Mouse (Mus musculus) bone marrow, adult 2 months (tissue): ENCODE measurements around the gene Kat7. TPM values are rescaled to one million over a fixed set of nuclear protein-coding genes. Genes with fewer than 3 reads are reported as not detected.

ENCODE experiments used
- H3K27ac ChIP-seq: fragments of 200-500 bp; 2 replicates; pipeline ENCODE4 v1.5.1; 2012; ENCODE audit warnings: low read depth, mild to moderate bottlenecking, control low read depth, inconsistent platforms, low read length; ENCODE audit not compliant: control insufficient read depth, poor library complexity, insufficient read depth
- H3K4me1 ChIP-seq: fragments of 200-500 bp; 2 replicates; pipeline ENCODE4 v1.6.1; 2011; ENCODE audit warnings: low read length; ENCODE audit not compliant: control insufficient read depth, insufficient read depth
- H3K4me3 ChIP-seq: fragments of 200-500 bp; replicated peaks from 2 replicates; pipeline ENCODE3; 2011; ENCODE audit warnings: mild to moderate bottlenecking, low read depth, low read length, control low read depth; ENCODE audit not compliant: control insufficient read depth
- CTCF ChIP-seq: fragments of 200-500 bp; IDR thresholded peaks from 2 replicates; pipeline ENCODE4 v1.5.1; 2011; ENCODE audit warnings: low read length, control low read depth; ENCODE audit not compliant: control insufficient read depth, insufficient read depth
- POLR2A ChIP-seq: fragments of 200-500 bp; IDR thresholded peaks from 2 replicates; pipeline ENCODE4 v1.6.1; 2011; ENCODE audit warnings: low read depth, mild to moderate bottlenecking, control low read depth, low read length, borderline replicate concordance; ENCODE audit not compliant: control insufficient read depth
- WGBS: fragments of 180-500 bp; shearing (Covaris S2); methylation state at CpG from one replicate; pipeline ENCODE4 v1.1.7; 2018; 5-methylcytosine and 5-hydroxymethylcytosine counted together
- polyA plus RNA-seq: library from polyadenylated mRNA; stranded (reverse); fragments of >200 nt; gene quantifications from 2 replicates; pipeline ENCODE4 v1.2.4, GENCODE M21; 2011; ENCODE audit warnings: low replicate concordance; ENCODE audit not compliant: missing spikeins, insufficient read depth, insufficient read length

Kat7 gene
- polyA plus RNA-seq, 1 experiment, result 39.0 TPM

GRCm38 (mm10) chr11:95282331-95282730 lies 27.7 kb downstream of the Kat7 start:
- Histone ChIP-seq H3K4me1 (no peaks in the 10 kb centered on the region), H3K4me3 (no peak overlapping the region), H3K27ac (no peak overlapping the region)
- WGBS, result 93% methylated on average over 5 of the region's 5 CpGs
- TF ChIP-seq CTCF (no peak), POLR2A (no peak)

- Histone ChIP-seq H3K27ac (no peak overlapping the region), H3K4me1 (no peaks in the 10 kb centered on the region), H3K4me3 (no peak overlapping the region)
- TF ChIP-seq CTCF (no peak), POLR2A (no peak)
- 86% methylated on average over 4 of the region's 4 CpGs for WGBS
Observed at GRCm38 (mm10) chr11:95279061-95279659, 30.9 kb downstream of the Kat7 start.

GRCm38 (mm10) chr11:95276056-95276455 lies 34.0 kb downstream of the Kat7 start:
- 80% methylated on average over 6 of the region's 6 CpGs for WGBS
- Histone ChIP-seq H3K27ac (no peak overlapping the region), H3K4me1 (no peaks in the 10 kb centered on the region), H3K4me3 (no peak overlapping the region)
- TF ChIP-seq CTCF (no peak), POLR2A (no peak)

GRCm38 (mm10) chr11:95274613-95275012 lies 35.4 kb downstream of the Kat7 start:
- 37% methylated on average over 3 of the region's 3 CpGs for WGBS
- Histone ChIP-seq H3K27ac (no peak overlapping the region), H3K4me1 (no peaks in the 10 kb centered on the region), H3K4me3 (no peak overlapping the region)
- no peak for TF ChIP-seq CTCF
- TF ChIP-seq POLR2A, result no peak

- H3K27ac ChIP-seq, result no peak overlapping the region
- no peaks in the 10 kb centered on the region for H3K4me1 ChIP-seq
- WGBS, result 84% methylated on average over 5 of the region's 5 CpGs
- no peak for TF ChIP-seq POLR2A
- TF ChIP-seq CTCF, result no peak
- no peak overlapping the region for H3K4me3 ChIP-seq
Observed at GRCm38 (mm10) chr11:95273661-95274060, 36.4 kb downstream of the Kat7 start.

GRCm38 (mm10) chr11:95266540-95267245 lies 43.4 kb downstream of the Kat7 start:
- no peaks in the 10 kb centered on the region; the same call in 1 of the 2 replicates for H3K4me1 ChIP-seq
- no peak overlapping the region for H3K27ac ChIP-seq
- WGBS, result 82% methylated on average over 6 of the region's 6 CpGs
- TF ChIP-seq CTCF (no peak), POLR2A (no peak)
- no peak overlapping the region for H3K4me3 ChIP-seq

- 82% methylated on average over 4 of the region's 4 CpGs for WGBS
- peaks cover 8% of the 10 kb centered on the region; the same call in 1 of the 2 replicates for H3K4me1 ChIP-seq
- no peak overlapping the region for H3K27ac ChIP-seq
- TF ChIP-seq CTCF, result no peak
- TF ChIP-seq POLR2A, result no peak
- no peak overlapping the region for H3K4me3 ChIP-seq
Observed at GRCm38 (mm10) chr11:95264455-95265013, 45.5 kb downstream of the Kat7 start.

GRCm38 (mm10) chr11:95263816-95264454 lies 46.1 kb downstream of the Kat7 start:
- TF ChIP-seq POLR2A (no peak), CTCF (no peak)
- Histone ChIP-seq H3K4me3 (no peak overlapping the region), H3K27ac (no peak overlapping the region), H3K4me1 (peaks cover 8% of the 10 kb centered on the region; the same call in 1 of the 2 replicates)
- WGBS, result 85% methylated on average over 11 of the region's 11 CpGs
